Mouse (Mus musculus) myocyte (in vitro differentiated cells): Measurements from ENCODE around the gene Angptl2.

Experiments
- MAX ChIP-seq: IDR thresholded peaks from one replicate; pipeline ENCODE4 v1.6.1; 2011; ENCODE audit warnings: low read depth, mild to moderate bottlenecking, control low read depth
- POLR2A ChIP-seq: IDR thresholded peaks from one replicate; pipeline ENCODE4 v1.6.1; 2011; ENCODE audit warnings: low read depth, mild to moderate bottlenecking, control low read depth, moderate library complexity; ENCODE audit not compliant: insufficient read length
- TCF12 ChIP-seq: IDR thresholded peaks from one replicate; pipeline ENCODE4 v1.6.1; 2011; ENCODE audit warnings: mild to moderate bottlenecking, control low read depth; ENCODE audit not compliant: poor library complexity, insufficient read depth, severe bottlenecking
- USF1 ChIP-seq: IDR thresholded peaks from one replicate; pipeline ENCODE4 v1.6.1; 2011; ENCODE audit warnings: low read depth, mild to moderate bottlenecking, control low read depth, moderate library complexity

GRCm38 (mm10) chr2:33249922-33250633 lies 34.2 kb downstream of the Angptl2 start:
- TF ChIP-seq MAX (no peak), TCF12 (no peak), USF1 (no peak), POLR2A (no peak)
